Mouse (Mus musculus) forebrain, embryonic 11.5 days (tissue): ENCODE data around the gene Pde11a. TPM values are rescaled to one million over a fixed set of nuclear protein-coding genes. Genes with fewer than 3 reads are reported as not detected.

Experiments used
- ATAC-seq: fragments of 200-750 bp; cut with Nextera tagmentation; replicated peaks from 2 replicates; pipeline ENCODE4 v1.8.0; 2017; ENCODE audit warnings: moderate TSS enrichment; ENCODE audit not compliant: low FRiP score
- DNase-seq: peaks from one replicate; pipeline ENCODE4 v3.0.0-alpha.2; 2017; ENCODE audit warnings: low spot score
- H3K27ac ChIP-seq: fragments of 300-500 bp; sonication (generic); 2 replicates; pipeline ENCODE4 v1.5.1; 2014; ENCODE audit warnings: low read depth, low read length
- H3K27me3 ChIP-seq: fragments of 300-500 bp; sonication (generic); 2 replicates; pipeline ENCODE4 v1.6.1; 2014; ENCODE audit warnings: mild to moderate bottlenecking, low read length, mixed read lengths; ENCODE audit not compliant: control insufficient read depth, insufficient read depth
- H3K36me3 ChIP-seq: fragments of 300-500 bp; sonication (generic); 2 replicates; pipeline ENCODE4 v1.6.1; 2014; ENCODE audit warnings: mild to moderate bottlenecking, low read length, moderate library complexity, mixed read lengths; ENCODE audit not compliant: control insufficient read depth, insufficient read depth
- H3K4me1 ChIP-seq: fragments of 300-500 bp; sonication (generic); replicated peaks from 2 replicates; pipeline ENCODE4 v1.6.1; 2014; ENCODE audit warnings: low read length, mixed read lengths; ENCODE audit not compliant: control insufficient read depth, insufficient read depth
- H3K4me2 ChIP-seq: fragments of 300-500 bp; sonication (generic); 2 replicates; pipeline ENCODE4 v1.6.1; 2014; ENCODE audit warnings: low read depth, mild to moderate bottlenecking, low read length, moderate library complexity, mixed read lengths; ENCODE audit not compliant: severe bottlenecking
- H3K4me3 ChIP-seq: fragments of 300-500 bp; sonication (generic); 2 replicates; pipeline ENCODE4 v1.5.1; 2014; ENCODE audit warnings: low read depth, low read length
- H3K9ac ChIP-seq: fragments of 300-500 bp; sonication (generic); 2 replicates; pipeline ENCODE4 v1.6.1; 2014; ENCODE audit warnings: low read length
- H3K9me3 ChIP-seq: fragments of 300-500 bp; sonication (generic); 2 replicates; pipeline ENCODE4 v1.6.1; 2016; ENCODE audit warnings: low read length, mixed read lengths; ENCODE audit not compliant: control insufficient read depth
- WGBS: fragments of 180-500 bp; shearing (Covaris S2); extraction: QIAGEN DNeasy Blood & Tissue Kit; methylation state at CpG from one replicate; pipeline ENCODE4 v1.1.7; 2014; 5-methylcytosine and 5-hydroxymethylcytosine counted together
- polyA plus RNA-seq: library from polyadenylated mRNA; unstranded; fragments of >200 nt; fragmentation: Nextera tagmentation; extraction: Ambion mirVana; gene quantifications from 2 replicates; pipeline ENCODE4 v1.2.1, GENCODE M21; 2014

The Pde11a gene
- polyA plus RNA-seq, 1 experiment from 2014 or later, result 0.12 TPM

DNA sequence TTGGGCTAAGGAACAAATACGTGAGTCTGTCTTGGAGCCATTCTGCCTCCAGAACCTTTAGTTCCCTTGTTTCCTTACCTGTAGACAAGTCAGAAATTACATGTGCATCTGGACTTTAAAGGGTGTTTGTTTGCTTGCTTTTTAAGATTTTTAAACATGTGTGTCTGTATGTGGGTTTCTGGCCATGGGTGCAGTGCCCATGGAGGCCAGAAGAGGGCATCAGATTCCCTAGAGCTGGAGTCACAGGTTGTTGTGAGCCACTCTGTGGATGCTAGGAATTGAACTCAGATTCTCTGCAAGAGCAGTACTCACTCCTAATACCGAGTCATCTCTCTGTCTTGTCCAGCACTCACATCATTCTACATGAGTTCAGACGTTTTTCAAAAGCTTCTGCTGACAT is 53.4 kb downstream of the Pde11a start:
- H3K4me3 ChIP-seq, result no peak overlapping the region
- no peak overlapping the region for H3K9ac ChIP-seq
- H3K9me3 ChIP-seq, result no peaks in the 10 kb centered on the region
- no peaks in the 10 kb centered on the region for H3K27me3 ChIP-seq
- DNase-seq, result no peak
- H3K36me3 ChIP-seq, result no peaks in the 10 kb centered on the region
- 93% methylated on average over 3 of the region's 3 CpGs for WGBS
- ATAC-seq, result no peak
- no peaks in the 10 kb centered on the region for H3K4me1 ChIP-seq
- H3K27ac ChIP-seq, result no peak overlapping the region
- no peak overlapping the region for H3K4me2 ChIP-seq

GRCm38 (mm10) chr2:76283378-76284132 is 55.0 kb downstream of the Pde11a start:
- H3K27me3 ChIP-seq, result no peaks in the 10 kb centered on the region
- H3K4me3 ChIP-seq, result no peak overlapping the region
- DNase-seq (no peak), ATAC-seq (no peak)
- no peak overlapping the region for H3K4me2 ChIP-seq
- no peak overlapping the region for H3K27ac ChIP-seq
- 93% methylated on average over 6 of the region's 6 CpGs for WGBS
- H3K9ac ChIP-seq, result no peak overlapping the region
- H3K36me3 ChIP-seq, result no peaks in the 10 kb centered on the region
- no peaks in the 10 kb centered on the region for H3K9me3 ChIP-seq
- no peaks in the 10 kb centered on the region for H3K4me1 ChIP-seq

- 100% methylated on average over 1 of the region's 1 CpGs for WGBS
- Histone ChIP-seq H3K36me3 (no peaks in the 10 kb centered on the region), H3K4me2 (no peak overlapping the region), H3K27ac (no peak overlapping the region), H3K9me3 (no peaks in the 10 kb centered on the region), H3K4me1 (no peaks in the 10 kb centered on the region), H3K4me3 (no peak overlapping the region), H3K9ac (no peak overlapping the region), H3K27me3 (no peaks in the 10 kb centered on the region)
- no peak for ATAC-seq
- DNase-seq, result no peak
These were observed 69.1 kb downstream of the Pde11a start for GRCm38 (mm10) chr2:76269494-76269893.

DNA sequence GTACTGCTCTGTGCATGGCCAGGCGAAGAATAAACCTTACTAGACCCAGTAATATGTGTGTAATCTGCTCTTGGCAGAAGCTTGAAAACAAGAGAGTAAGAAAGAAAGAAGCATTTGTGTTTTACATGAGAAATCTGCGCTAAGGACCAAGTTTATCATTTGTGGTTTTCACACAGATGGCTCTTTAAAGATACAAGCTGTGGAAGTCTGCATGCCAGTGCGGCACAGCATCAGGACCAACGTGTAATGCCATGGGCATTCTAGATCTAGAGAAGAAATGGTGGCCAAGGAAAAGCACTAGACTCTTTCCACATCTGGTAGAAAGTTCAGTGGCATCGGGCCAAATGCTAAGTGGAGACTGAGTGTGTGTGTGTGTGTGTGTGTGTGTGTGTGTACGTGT is 71.2 kb downstream of the Pde11a start:
- no peak for DNase-seq
- WGBS, result 95% methylated on average over 6 of the region's 6 CpGs
- no peaks in the 10 kb centered on the region for H3K4me1 ChIP-seq
- no peak overlapping the region for H3K4me2 ChIP-seq
- no peak overlapping the region for H3K4me3 ChIP-seq
- no peaks in the 10 kb centered on the region for H3K9me3 ChIP-seq
- no peaks in the 10 kb centered on the region for H3K27me3 ChIP-seq
- no peak overlapping the region for H3K9ac ChIP-seq
- H3K36me3 ChIP-seq, result no peaks in the 10 kb centered on the region
- no peak for ATAC-seq
- H3K27ac ChIP-seq, result no peak overlapping the region

GRCm38 (mm10) chr2:76266622-76267021 is 72.0 kb downstream of the Pde11a start:
- Histone ChIP-seq H3K4me3 (no peak overlapping the region), H3K9me3 (no peaks in the 10 kb centered on the region), H3K4me1 (no peaks in the 10 kb centered on the region), H3K27me3 (no peaks in the 10 kb centered on the region), H3K36me3 (no peaks in the 10 kb centered on the region), H3K27ac (no peak overlapping the region), H3K4me2 (no peak overlapping the region), H3K9ac (no peak overlapping the region)
- no peak for DNase-seq
- ATAC-seq, result no peak
- WGBS, result 90% methylated on average over 10 of the region's 10 CpGs

GRCm38 (mm10) chr2:76264258-76264657 is 74.3 kb downstream of the Pde11a start:
- H3K9me3 ChIP-seq, result no peaks in the 10 kb centered on the region
- no peak overlapping the region for H3K27ac ChIP-seq
- H3K4me1 ChIP-seq, result no peaks in the 10 kb centered on the region
- ATAC-seq (no peak), DNase-seq (no peak)
- no peak overlapping the region for H3K4me2 ChIP-seq
- no peak overlapping the region for H3K9ac ChIP-seq
- H3K36me3 ChIP-seq, result no peaks in the 10 kb centered on the region
- H3K27me3 ChIP-seq, result no peaks in the 10 kb centered on the region
- WGBS, result 83% methylated on average over 10 of the region's 10 CpGs
- H3K4me3 ChIP-seq, result no peak overlapping the region

DNA sequence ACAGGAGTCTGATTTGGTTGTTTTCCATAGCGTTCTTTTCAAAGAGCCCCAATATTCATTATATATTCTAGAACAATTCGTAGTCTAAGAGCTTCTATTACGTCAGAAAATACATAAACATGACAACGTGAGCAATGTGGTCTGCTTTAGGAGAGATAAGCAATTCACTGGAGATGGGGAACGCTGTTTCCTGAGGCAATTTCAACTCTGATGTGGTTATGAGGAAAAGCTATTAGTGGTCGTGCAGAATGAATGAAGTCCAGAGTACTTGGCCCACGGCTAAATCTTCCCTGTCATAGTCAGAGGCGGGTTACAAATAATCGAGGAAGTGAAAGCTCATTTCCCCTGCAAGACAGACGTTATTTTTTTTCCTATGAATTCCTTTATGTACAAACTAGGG is 75.9 kb downstream of the Pde11a start:
- Histone ChIP-seq H3K9me3 (no peaks in the 10 kb centered on the region), H3K27me3 (no peaks in the 10 kb centered on the region), H3K4me3 (no peak overlapping the region), H3K4me1 (no peaks in the 10 kb centered on the region), H3K4me2 (no peak overlapping the region), H3K27ac (no peak overlapping the region), H3K9ac (no peak overlapping the region), H3K36me3 (no peaks in the 10 kb centered on the region)
- 89% methylated on average over 10 of the region's 10 CpGs for WGBS
- ATAC-seq, result no peak
- no peak for DNase-seq

DNA sequence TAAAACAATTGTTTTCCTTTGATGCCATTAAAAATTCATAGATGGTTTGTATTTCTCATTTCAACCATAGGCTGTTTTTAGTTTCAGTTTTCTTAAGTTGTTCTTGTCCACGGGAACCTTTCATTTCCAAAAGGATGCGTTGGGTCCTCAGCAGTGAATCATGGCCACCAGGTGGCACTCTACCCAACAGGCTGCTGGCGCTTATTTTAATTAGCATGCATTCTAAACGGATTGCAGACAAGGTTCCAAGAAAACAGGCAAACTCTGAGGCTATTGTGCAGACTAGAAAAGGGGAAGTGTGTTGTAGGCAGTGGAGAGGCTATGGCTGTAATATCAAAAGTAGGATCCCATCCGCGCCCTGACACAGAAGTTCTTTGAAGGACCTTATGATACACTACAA is 83.7 kb downstream of the Pde11a start:
- Histone ChIP-seq H3K36me3 (no peaks in the 10 kb centered on the region), H3K9me3 (no peaks in the 10 kb centered on the region), H3K4me3 (no peak overlapping the region), H3K9ac (no peak overlapping the region), H3K4me2 (no peak overlapping the region), H3K27ac (no peak overlapping the region), H3K27me3 (no peaks in the 10 kb centered on the region), H3K4me1 (no peaks in the 10 kb centered on the region)
- DNase-seq (peak; percentile 71), ATAC-seq (no peak)
- WGBS, result 42% methylated on average over 6 of the region's 6 CpGs

DNA sequence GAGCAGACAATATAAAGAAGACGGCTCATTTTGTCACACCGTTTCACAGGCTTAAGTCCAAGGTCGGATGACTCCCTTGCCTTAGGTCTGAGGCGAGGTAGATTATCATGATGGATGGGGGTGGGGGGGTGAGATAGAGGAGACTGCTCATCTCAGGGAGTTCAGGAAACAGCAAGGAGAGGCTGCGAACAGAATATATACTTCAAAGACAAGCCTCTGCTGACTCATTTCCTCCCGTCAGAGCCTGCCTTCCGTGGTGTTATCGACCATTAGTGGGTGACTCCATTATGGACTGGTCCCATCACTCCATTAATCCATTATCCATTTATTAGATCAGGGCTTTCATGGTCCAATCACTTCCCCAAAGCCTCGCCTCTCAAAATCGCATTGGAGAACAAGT is 87.2 kb downstream of the Pde11a start:
- H3K4me2 ChIP-seq, result no peak overlapping the region
- ATAC-seq, result no peak
- WGBS, result 88% methylated on average over 10 of the region's 10 CpGs

More for the DNA sequence above, 87.2 kb downstream of the Pde11a start:
- H3K4me3 ChIP-seq, result no peak overlapping the region
- DNase-seq, result no peak
- no peak overlapping the region for H3K27ac ChIP-seq
- H3K9ac ChIP-seq, result no peak overlapping the region
- no peaks in the 10 kb centered on the region for H3K36me3 ChIP-seq
- no peaks in the 10 kb centered on the region for H3K9me3 ChIP-seq
- H3K4me1 ChIP-seq, result no peaks in the 10 kb centered on the region
- H3K27me3 ChIP-seq, result no peaks in the 10 kb centered on the region
